In genomic region chr7:68679770-68680169, GRCm38 (mm10) we compare ENCODE assay signal across 20 mouse cellular contexts.
DNase-seq lines count a peak whose midpoint lies in the region; ATAC-seq lines count a peak whose summit lies in the region.
"Had no signal": no experiment of that assay in that cellular context is flagged by ENCODE, and none has a peak within 500 bp of the region (broad histone marks: within the 10 kb centered on the region; RNA-seq: fewer than 3 reads in every experiment).

No protein-coding gene starts in this region.

- H3K4me1 ChIP-seq in forebrain, embryonic 14.5 days (ENCODE audit: control insufficient read depth, insufficient read depth, low read length): peaks cover 12% of the 10 kb centered on the region
- peaks cover 7% of the 10 kb centered on the region; the same call in 1 of the 2 replicates for H3K4me1 ChIP-seq in forebrain, embryonic 10.5 days
- H3K4me1 ChIP-seq in midbrain, embryonic 14.5 days (ENCODE audit: control insufficient read depth, insufficient read depth, low read length): no peaks in the 10 kb centered on the region
- peaks cover 3% of the 10 kb centered on the region; the same call in 1 of the 2 replicates for H3K4me1 ChIP-seq in midbrain, embryonic 16.5 days (ENCODE audit: control insufficient read depth, insufficient read depth, low read length)
- peaks cover 16% of the 10 kb centered on the region for H3K4me1 ChIP-seq in forebrain, embryonic 16.5 days (replicated peaks; ENCODE audit: control insufficient read depth, insufficient read depth, low read length)
- no peaks in the 10 kb centered on the region for H3K4me1 ChIP-seq in liver, embryonic 12.5 days
- H3K4me1 ChIP-seq: heart, embryonic 15.5 days had no signal

- H3K4me2 ChIP-seq in forebrain, embryonic 14.5 days (ENCODE audit: low read length): no peak overlapping the region
- no peak overlapping the region for H3K4me2 ChIP-seq in midbrain, embryonic 14.5 days (ENCODE audit: low read length)
- H3K4me2 ChIP-seq in midbrain, embryonic 16.5 days (ENCODE audit: low read length): no peak overlapping the region
- H3K4me2 ChIP-seq in forebrain, embryonic 16.5 days (ENCODE audit: low read length): no peak overlapping the region
- H3K4me2 ChIP-seq in liver, embryonic 12.5 days: no peak overlapping the region
- H3K4me2 ChIP-seq: heart, embryonic 11.5 days; heart, embryonic 15.5 days had no signal

- no peaks in the 10 kb centered on the region for H3K9me3 ChIP-seq in forebrain, embryonic 14.5 days (replicated peaks; ENCODE audit: control insufficient read depth, low read length)
- H3K9me3 ChIP-seq in forebrain, embryonic 10.5 days: no peaks in the 10 kb centered on the region
- no peaks in the 10 kb centered on the region for H3K9me3 ChIP-seq in midbrain, embryonic 14.5 days (ENCODE audit: control insufficient read depth, low read length)
- no peaks in the 10 kb centered on the region for H3K9me3 ChIP-seq in midbrain, embryonic 16.5 days (replicated peaks; ENCODE audit: control insufficient read depth, low read length, poor library complexity, severe bottlenecking)
- no peaks in the 10 kb centered on the region for H3K9me3 ChIP-seq in forebrain, embryonic 16.5 days (ENCODE audit: control insufficient read depth, low read length)
- H3K9me3 ChIP-seq in liver, embryonic 12.5 days (replicated peaks): no peaks in the 10 kb centered on the region
- H3K9me3 ChIP-seq: embryonic facial prominence, embryonic 10.5 days; heart, embryonic 15.5 days had no signal

- no peaks in the 10 kb centered on the region for H3K27me3 ChIP-seq in forebrain, embryonic 14.5 days (replicated peaks; ENCODE audit: control insufficient read depth, insufficient read depth, low read length)
- H3K27me3 ChIP-seq in forebrain, embryonic 10.5 days (ENCODE audit: poor library complexity, severe bottlenecking): no peaks in the 10 kb centered on the region
- H3K27me3 ChIP-seq in midbrain, embryonic 14.5 days (ENCODE audit: control insufficient read depth, insufficient read depth, low read length): no peaks in the 10 kb centered on the region
- H3K27me3 ChIP-seq in midbrain, embryonic 16.5 days (ENCODE audit: control insufficient read depth, insufficient read depth, low read depth, low read length): no peaks in the 10 kb centered on the region
- no peaks in the 10 kb centered on the region for H3K27me3 ChIP-seq in forebrain, embryonic 16.5 days (replicated peaks; ENCODE audit: control insufficient read depth, insufficient read depth, low read length)
- no peaks in the 10 kb centered on the region for H3K27me3 ChIP-seq in liver, embryonic 12.5 days (replicated peaks)
- H3K27me3 ChIP-seq: CH12.LX; heart, embryonic 15.5 days; Patski had no signal

- peak; percentile 53 for DNase-seq in forebrain, embryonic 14.5 days (ENCODE audit: low spot score)
- DNase-seq in forebrain, embryonic 10.5 days (ENCODE audit: extremely low spot score, low spot score): no peak
- no peak for DNase-seq in midbrain, embryonic 14.5 days
- DNase-seq: adrenal gland, postnatal 14 days; cerebellum, adult 18-20 months; cerebellum, adult 9-11 months; cerebellum, postnatal 36 days; gastrocnemius, postnatal 14 days; heart, adult 2 months; heart, postnatal 14 days had no signal

- WGBS in forebrain, embryonic 14.5 days: 50% methylated on average over 3 of the region's 3 CpGs
- 88% methylated on average over 3 of the region's 3 CpGs for WGBS in forebrain, embryonic 10.5 days
- WGBS in midbrain, embryonic 14.5 days: 73% methylated on average over 3 of the region's 3 CpGs
- WGBS in midbrain, embryonic 16.5 days: 72% methylated on average over 3 of the region's 3 CpGs
- WGBS in forebrain, embryonic 16.5 days: 51% methylated on average over 3 of the region's 3 CpGs
- WGBS in liver, embryonic 12.5 days (ENCODE audit: insufficient replicate concordance): 65% methylated on average over 3 of the region's 3 CpGs

- no peaks in the 10 kb centered on the region for H3K36me3 ChIP-seq in forebrain, embryonic 14.5 days (ENCODE audit: control insufficient read depth, insufficient read depth, low read length)
- no peaks in the 10 kb centered on the region for H3K36me3 ChIP-seq in forebrain, embryonic 10.5 days (replicated peaks)
- no peaks in the 10 kb centered on the region for H3K36me3 ChIP-seq in midbrain, embryonic 14.5 days (ENCODE audit: control insufficient read depth, insufficient read depth, low read length)
- H3K36me3 ChIP-seq in midbrain, embryonic 16.5 days (ENCODE audit: control insufficient read depth, insufficient read depth, low read length): no peaks in the 10 kb centered on the region
- no peaks in the 10 kb centered on the region for H3K36me3 ChIP-seq in forebrain, embryonic 16.5 days (ENCODE audit: control insufficient read depth, insufficient read depth)
- H3K36me3 ChIP-seq in liver, embryonic 12.5 days: no peaks in the 10 kb centered on the region
- H3K36me3 ChIP-seq: embryonic facial prominence, embryonic 10.5 days; heart, embryonic 15.5 days had no signal

- no peak overlapping the region for H3K9ac ChIP-seq in forebrain, embryonic 14.5 days (ENCODE audit: low read length)
- no peak overlapping the region for H3K9ac ChIP-seq in midbrain, embryonic 14.5 days (replicated peaks; ENCODE audit: low read length)
- no peak overlapping the region for H3K9ac ChIP-seq in midbrain, embryonic 16.5 days (ENCODE audit: low read depth, low read length)
- no peak overlapping the region for H3K9ac ChIP-seq in forebrain, embryonic 16.5 days (replicated peaks; ENCODE audit: low read depth, low read length)
- no peak overlapping the region for H3K9ac ChIP-seq in liver, embryonic 12.5 days
- H3K9ac ChIP-seq: heart, embryonic 15.5 days had no signal

- H3K4me3 ChIP-seq in forebrain, embryonic 14.5 days (ENCODE audit: low read depth, low read length): no peak overlapping the region
- no peak overlapping the region for H3K4me3 ChIP-seq in forebrain, embryonic 10.5 days
- H3K4me3 ChIP-seq in midbrain, embryonic 14.5 days (replicated peaks; ENCODE audit: low read depth, low read length): no peak overlapping the region
- H3K4me3 ChIP-seq in midbrain, embryonic 16.5 days (ENCODE audit: low read depth, low read length): no peak overlapping the region
- H3K4me3 ChIP-seq in forebrain, embryonic 16.5 days (replicated peaks; ENCODE audit: low read length): no peak overlapping the region
- no peak overlapping the region for H3K4me3 ChIP-seq in liver, embryonic 12.5 days
- H3K4me3 ChIP-seq: embryonic facial prominence, embryonic 10.5 days; heart, adult 2 months; heart, embryonic 15.5 days had no signal

- H3K27ac ChIP-seq in forebrain, embryonic 14.5 days (ENCODE audit: low read depth, low read length): no peak overlapping the region
- H3K27ac ChIP-seq in forebrain, embryonic 10.5 days: no peak overlapping the region
- 0 out of 2 replicates have a peak overlapping the region, but pooled peaks have one; percentile 37 for H3K27ac ChIP-seq in midbrain, embryonic 14.5 days (replicated peaks; ENCODE audit: low read depth, low read length)
- H3K27ac ChIP-seq in midbrain, embryonic 16.5 days (ENCODE audit: low read length): no peak overlapping the region
- H3K27ac ChIP-seq in forebrain, embryonic 16.5 days (ENCODE audit: low read length): no peak overlapping the region
- no peak overlapping the region for H3K27ac ChIP-seq in liver, embryonic 12.5 days
- H3K27ac ChIP-seq: embryonic facial prominence, embryonic 10.5 days; heart, adult 2 months; heart, embryonic 15.5 days; hindbrain, postnatal 0 days had no signal

- ATAC-seq in forebrain, embryonic 14.5 days: peak; percentile 75
- no peak for ATAC-seq in midbrain, embryonic 14.5 days (ENCODE audit: low FRiP score, low TSS enrichment)
- no peak for ATAC-seq in midbrain, embryonic 16.5 days
- peak; percentile 39; the same call in 1 of the 2 replicates for ATAC-seq in forebrain, embryonic 16.5 days
- no peak for ATAC-seq in liver, embryonic 12.5 days
- ATAC-seq: activated CD4-positive, CD25-positive, alpha-beta regulatory T cell, adult 4 months; hindbrain, postnatal 0 days; Patski had no signal

Comparison
In these comparisons a context has a peak if more than half of its experiments do, and no peak if none do; other contexts are left out.
1. ATAC-seq: peak in forebrain, embryonic 14.5 days (single experiment) and forebrain, embryonic 16.5 days (single experiment); none in midbrain, embryonic 14.5 days (single experiment), midbrain, embryonic 16.5 days (single experiment) and liver, embryonic 12.5 days (single experiment).